Mouse (Mus musculus): ENCODE results near the gene Chchd4. TPM values are rescaled to one million over a fixed set of nuclear protein-coding genes. Genes with fewer than 3 reads are reported as not detected.

Gene Chchd4
- 38.9 and 43.2 TPM in 2 replicates for polyA plus RNA-seq (2015; fragmentation: Nextera tagmentation; extraction: Ambion mirVana)

DNA sequence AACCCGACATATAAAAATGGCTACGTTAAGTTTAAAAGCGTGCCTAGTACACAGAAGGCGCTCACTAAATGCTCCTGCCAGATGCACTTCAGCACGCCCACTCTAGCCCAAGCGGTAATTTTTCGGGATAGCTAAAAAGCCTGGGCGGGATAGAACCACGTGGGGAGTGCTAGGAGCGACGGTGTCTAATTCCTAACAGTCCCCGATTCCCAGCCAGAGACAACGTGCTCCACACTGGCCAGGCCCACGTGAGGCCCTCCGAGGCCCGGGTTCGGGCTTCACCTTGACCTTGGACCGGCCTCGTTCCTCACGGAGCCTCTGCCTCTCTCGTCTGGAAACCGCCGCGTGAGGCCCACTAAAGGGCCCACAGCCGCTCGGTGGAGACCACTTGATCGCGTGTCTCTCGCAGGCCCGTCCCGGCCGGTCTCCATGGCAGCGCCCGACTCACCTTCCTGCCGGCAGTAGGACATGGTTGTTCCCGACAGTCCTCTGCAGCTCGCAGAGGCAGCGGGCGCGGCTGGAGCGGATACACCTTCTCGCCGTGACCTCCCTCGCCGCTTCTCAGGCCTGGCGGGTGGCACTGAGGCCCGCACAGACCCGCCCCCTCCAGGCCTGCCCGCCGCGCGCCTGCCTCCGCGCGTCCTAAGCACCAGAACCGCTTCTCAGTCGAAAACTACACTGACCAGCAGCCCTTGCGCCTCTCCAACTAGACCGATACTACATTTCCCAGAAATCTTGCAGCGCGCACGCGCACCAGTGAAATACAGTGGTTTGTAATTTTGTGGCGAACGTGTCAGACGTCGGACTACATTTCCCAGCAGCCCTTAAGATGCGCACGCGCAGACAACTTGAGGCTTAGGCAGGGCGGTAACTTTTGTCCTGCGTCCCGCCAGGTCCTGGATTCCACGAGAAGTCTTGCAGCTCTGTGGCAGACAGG, at the start of gene Chchd4, which contains the start of gene Tmem43:
Gene Chchd4 (minus strand): TSS at position 679 of the 937 bp plus-strand sequence.
Gene Tmem43 (plus strand): TSS at position 836 of the 937 bp plus-strand sequence.
- H3K27me3 ChIP-seq (replicated peaks; ENCODE audit: control insufficient read depth, insufficient read depth, low read length), result no peaks in the 10 kb centered on the region
- H3K9ac ChIP-seq (ENCODE audit: low read depth, low read length), result peak within 1 kb of the TSS; percentile 88
- under 1% methylated on average over 74 of the region's 74 CpGs for WGBS
- H3K4me3 ChIP-seq (ENCODE audit: low read length), result peak within 1 kb of the TSS; percentile 77
- peak within 1 kb of the TSS; percentile 78 for H3K4me2 ChIP-seq (ENCODE audit: low read depth, low read length)
- peaks cover 19% of the 10 kb centered on the region for H3K4me1 ChIP-seq (ENCODE audit: control insufficient read depth, insufficient read depth, low read length)
- no peaks in the 10 kb centered on the region for H3K9me3 ChIP-seq (ENCODE audit: control insufficient read depth, low read length)
- H3K27ac ChIP-seq (ENCODE audit: low read length), result peak within 1 kb of the TSS; percentile 83
- peak; percentile 98 for ATAC-seq
- peaks cover 4% of the 10 kb centered on the region; the same call in 1 of the 2 replicates for H3K36me3 ChIP-seq (ENCODE audit: control insufficient read depth, insufficient read depth, low read length)

DNA sequence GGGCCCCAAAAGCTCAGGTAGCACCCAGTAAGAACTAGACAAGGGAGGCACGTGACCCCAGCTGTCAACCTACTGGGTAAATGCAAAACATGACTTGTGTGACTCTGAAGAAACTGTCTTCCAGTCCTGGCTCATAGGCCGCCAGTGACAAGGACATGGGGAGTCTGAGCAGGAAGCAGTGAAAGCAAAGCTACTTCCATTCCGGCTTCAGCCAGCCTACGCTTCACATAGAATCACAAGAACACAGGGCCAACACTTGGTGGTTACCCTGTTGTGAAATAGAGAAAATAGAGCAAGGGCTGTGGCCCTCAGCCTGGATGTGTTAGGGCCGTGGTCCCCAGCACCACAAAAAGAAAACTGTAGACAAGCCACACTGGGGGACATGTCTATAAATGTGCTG, 49.5 kb upstream of the Chchd4 start:
- H3K9me3 ChIP-seq (ENCODE audit: control insufficient read depth, low read length), result no peaks in the 10 kb centered on the region
- H3K4me1 ChIP-seq (ENCODE audit: control insufficient read depth, insufficient read depth, low read length), result no peaks in the 10 kb centered on the region
- no peaks in the 10 kb centered on the region for H3K27me3 ChIP-seq (replicated peaks; ENCODE audit: control insufficient read depth, insufficient read depth, low read length)
- 93% methylated on average over 5 of the region's 5 CpGs for WGBS
- no peak overlapping the region for H3K27ac ChIP-seq (ENCODE audit: low read length)
- no peak overlapping the region for H3K9ac ChIP-seq (ENCODE audit: low read depth, low read length)
- no peak overlapping the region for H3K4me3 ChIP-seq (ENCODE audit: low read length)
- no peak for ATAC-seq
- H3K36me3 ChIP-seq (ENCODE audit: control insufficient read depth, insufficient read depth, low read length), result peaks cover 9% of the 10 kb centered on the region; the same call in 1 of the 2 replicates
- H3K4me2 ChIP-seq (ENCODE audit: low read depth, low read length), result no peak overlapping the region

DNA sequence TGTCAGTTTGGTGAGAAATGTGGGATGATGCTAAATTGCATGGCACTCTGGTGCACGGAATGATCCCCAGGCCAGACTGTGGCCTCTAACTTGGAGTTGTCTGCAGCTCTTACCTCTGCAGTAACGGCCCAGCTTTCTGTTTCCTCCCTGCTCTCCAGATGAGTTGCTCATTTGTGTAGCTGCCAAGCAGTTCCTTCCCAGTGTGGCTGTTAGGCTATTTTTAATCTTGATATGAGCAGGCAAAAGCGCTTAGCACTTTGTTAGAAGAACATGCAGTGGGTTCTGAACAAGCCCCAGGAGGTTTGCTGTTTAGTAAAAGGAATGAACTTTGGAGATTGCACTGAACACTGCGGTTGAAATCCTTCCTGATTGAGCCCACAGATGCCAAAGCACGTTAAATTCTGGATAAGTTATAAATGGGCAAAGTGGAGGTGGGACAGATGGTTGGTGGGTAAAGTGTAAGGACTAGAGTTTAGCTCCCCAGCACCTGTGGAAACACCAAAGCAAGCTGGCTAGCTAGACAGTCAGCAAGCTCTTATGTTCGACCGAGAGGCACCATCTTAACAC, 45.2 kb upstream of the Chchd4 start:
- ATAC-seq, result no peak
- Histone ChIP-seq H3K4me2 (ENCODE audit: low read depth, low read length) (no peak overlapping the region), H3K27ac (ENCODE audit: low read length) (no peak overlapping the region), H3K36me3 (ENCODE audit: control insufficient read depth, insufficient read depth, low read length) (peaks cover 9% of the 10 kb centered on the region; the same call in 1 of the 2 replicates), H3K27me3 (replicated peaks; ENCODE audit: control insufficient read depth, insufficient read depth, low read length) (no peaks in the 10 kb centered on the region), H3K9me3 (ENCODE audit: control insufficient read depth, low read length) (no peaks in the 10 kb centered on the region), H3K4me1 (ENCODE audit: control insufficient read depth, insufficient read depth, low read length) (peaks cover 17% of the 10 kb centered on the region), H3K9ac (ENCODE audit: low read depth, low read length) (no peak overlapping the region), H3K4me3 (ENCODE audit: low read length) (no peak overlapping the region)
- 90% methylated on average over 7 of the region's 7 CpGs for WGBS

DNA sequence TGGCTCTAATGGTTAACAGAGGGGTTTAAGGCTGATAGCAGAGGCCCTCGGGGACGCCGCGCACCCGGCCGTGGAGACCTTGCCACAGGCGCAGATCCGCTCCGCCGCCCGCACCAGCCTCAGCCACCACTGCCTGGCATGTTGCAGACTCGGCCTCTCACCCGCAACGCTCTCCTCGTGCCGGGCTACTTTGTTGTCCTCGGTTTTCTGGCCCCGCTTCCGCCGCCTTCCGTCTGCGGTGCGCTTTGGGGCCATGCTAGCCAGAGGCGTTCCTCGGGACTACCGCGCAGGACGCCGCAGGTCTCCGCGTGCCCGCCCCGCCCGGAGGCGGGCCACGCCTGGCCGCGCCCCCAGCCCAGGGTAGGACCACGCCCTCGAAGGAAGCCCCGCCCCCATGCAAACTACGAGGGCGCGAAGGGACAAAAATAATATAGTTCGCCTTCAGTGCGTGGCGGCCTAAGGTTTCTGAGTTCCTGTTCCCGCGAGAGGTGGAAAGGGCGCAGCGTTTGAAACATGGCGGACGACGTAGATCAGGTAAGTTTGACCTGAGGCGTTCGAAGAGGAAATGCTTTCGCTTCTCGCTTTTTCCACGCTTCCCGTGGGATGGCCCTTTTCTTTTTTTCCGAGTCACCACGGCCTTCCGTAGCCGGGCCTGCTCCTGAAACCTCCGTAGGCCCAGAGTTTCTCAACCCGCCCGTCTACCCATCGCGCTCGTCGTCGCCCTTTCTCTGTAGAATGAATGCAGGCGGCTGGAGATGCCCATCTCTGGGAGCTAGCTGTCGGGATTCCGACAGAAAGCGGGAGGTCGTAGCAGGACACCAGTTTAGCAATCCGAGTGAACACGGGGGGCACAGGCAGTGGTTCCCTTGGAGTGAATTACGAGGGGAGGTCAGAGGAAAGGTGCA, 42.5 kb upstream of the Chchd4 start, which contains the start of the genes Xpc and Lsm3:
Gene Xpc (minus strand): TSS at position 344 of the 905 bp plus-strand sequence.
Gene Lsm3 (plus strand): TSS at position 384 of the 905 bp plus-strand sequence.
- peak within 1 kb of the TSS; percentile 43 for H3K27ac ChIP-seq (ENCODE audit: low read length)
- WGBS, result under 1% methylated on average over 80 of the region's 80 CpGs
- peaks cover 17% of the 10 kb centered on the region for H3K4me1 ChIP-seq (ENCODE audit: control insufficient read depth, insufficient read depth, low read length)
- H3K9ac ChIP-seq (ENCODE audit: low read depth, low read length), result peak within 1 kb of the TSS; percentile 91
- ATAC-seq, result peak; percentile 99
- no peaks in the 10 kb centered on the region for H3K9me3 ChIP-seq (ENCODE audit: control insufficient read depth, low read length)
- H3K27me3 ChIP-seq (replicated peaks; ENCODE audit: control insufficient read depth, insufficient read depth, low read length), result no peaks in the 10 kb centered on the region
- H3K36me3 ChIP-seq (ENCODE audit: control insufficient read depth, insufficient read depth, low read length), result peaks cover 5% of the 10 kb centered on the region; the same call in 1 of the 2 replicates
- peak within 1 kb of the TSS; percentile 78 for H3K4me2 ChIP-seq (ENCODE audit: low read depth, low read length)
- peak within 1 kb of the TSS; percentile 70 for H3K4me3 ChIP-seq (ENCODE audit: low read length)

GRCm38 (mm10) chr6:91514737-91515362, 41.5 kb upstream of the Chchd4 start:
- H3K27ac ChIP-seq (ENCODE audit: low read length), result peak overlapping the region; percentile 34; the same call in 1 of the 2 replicates
- peak; percentile 14 for ATAC-seq
- no peaks in the 10 kb centered on the region for H3K9me3 ChIP-seq (ENCODE audit: control insufficient read depth, low read length)
- peaks cover 17% of the 10 kb centered on the region for H3K4me1 ChIP-seq (ENCODE audit: control insufficient read depth, insufficient read depth, low read length)
- H3K36me3 ChIP-seq (ENCODE audit: control insufficient read depth, insufficient read depth, low read length), result peaks cover 5% of the 10 kb centered on the region; the same call in 1 of the 2 replicates
- WGBS, result 24% methylated on average over 10 of the region's 10 CpGs
- H3K27me3 ChIP-seq (replicated peaks; ENCODE audit: control insufficient read depth, insufficient read depth, low read length), result no peaks in the 10 kb centered on the region
- peak overlapping the region; percentile 86 for H3K9ac ChIP-seq (ENCODE audit: low read depth, low read length)
- peak overlapping the region; percentile 70 for H3K4me3 ChIP-seq (ENCODE audit: low read length)
- peak overlapping the region; percentile 78 for H3K4me2 ChIP-seq (ENCODE audit: low read depth, low read length)

DNA sequence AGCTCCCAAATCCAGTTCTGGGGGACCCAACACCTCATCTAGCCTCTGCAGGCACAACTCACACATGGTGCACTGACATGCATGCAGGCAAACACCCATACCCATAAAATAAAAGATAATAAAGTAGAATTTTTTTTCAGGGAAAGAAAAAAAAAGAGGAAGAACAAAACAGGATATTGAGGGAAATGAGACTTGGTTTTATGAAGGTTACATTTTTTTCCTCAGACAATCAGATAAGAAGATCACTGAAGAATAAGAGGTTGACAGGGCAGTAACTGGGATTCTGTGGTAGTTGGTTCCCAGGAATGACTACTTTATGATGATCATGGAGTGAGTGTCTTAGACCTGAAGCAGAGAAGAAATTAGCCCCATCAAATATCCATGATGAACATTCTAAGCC, 40.8 kb upstream of the Chchd4 start:
- H3K4me1 ChIP-seq (ENCODE audit: control insufficient read depth, insufficient read depth, low read length), result peaks cover 17% of the 10 kb centered on the region
- H3K4me2 ChIP-seq (ENCODE audit: low read depth, low read length), result no peak overlapping the region
- H3K9ac ChIP-seq (ENCODE audit: low read depth, low read length), result no peak overlapping the region
- no peaks in the 10 kb centered on the region for H3K27me3 ChIP-seq (replicated peaks; ENCODE audit: control insufficient read depth, insufficient read depth, low read length)
- H3K27ac ChIP-seq (ENCODE audit: low read length), result no peak overlapping the region
- H3K9me3 ChIP-seq (ENCODE audit: control insufficient read depth, low read length), result no peaks in the 10 kb centered on the region
- ATAC-seq, result no peak
- H3K4me3 ChIP-seq (ENCODE audit: low read length), result no peak overlapping the region
- peaks cover 5% of the 10 kb centered on the region; the same call in 1 of the 2 replicates for H3K36me3 ChIP-seq (ENCODE audit: control insufficient read depth, insufficient read depth, low read length)

GRCm38 (mm10) chr6:91510211-91510610, 36.9 kb upstream of the Chchd4 start:
- H3K9ac ChIP-seq (ENCODE audit: low read depth, low read length), result no peak overlapping the region
- no peak overlapping the region for H3K4me2 ChIP-seq (ENCODE audit: low read depth, low read length)
- no peaks in the 10 kb centered on the region for H3K9me3 ChIP-seq (ENCODE audit: control insufficient read depth, low read length)
- no peak overlapping the region for H3K4me3 ChIP-seq (ENCODE audit: low read length)
- H3K27me3 ChIP-seq (replicated peaks; ENCODE audit: control insufficient read depth, insufficient read depth, low read length), result no peaks in the 10 kb centered on the region
- ATAC-seq, result no peak
- no peak overlapping the region for H3K27ac ChIP-seq (ENCODE audit: low read length)
- 80% methylated on average over 10 of the region's 10 CpGs for WGBS
- peaks cover 9% of the 10 kb centered on the region for H3K4me1 ChIP-seq (ENCODE audit: control insufficient read depth, insufficient read depth, low read length)
- peaks cover 5% of the 10 kb centered on the region; the same call in 1 of the 2 replicates for H3K36me3 ChIP-seq (ENCODE audit: control insufficient read depth, insufficient read depth, low read length)

DNA sequence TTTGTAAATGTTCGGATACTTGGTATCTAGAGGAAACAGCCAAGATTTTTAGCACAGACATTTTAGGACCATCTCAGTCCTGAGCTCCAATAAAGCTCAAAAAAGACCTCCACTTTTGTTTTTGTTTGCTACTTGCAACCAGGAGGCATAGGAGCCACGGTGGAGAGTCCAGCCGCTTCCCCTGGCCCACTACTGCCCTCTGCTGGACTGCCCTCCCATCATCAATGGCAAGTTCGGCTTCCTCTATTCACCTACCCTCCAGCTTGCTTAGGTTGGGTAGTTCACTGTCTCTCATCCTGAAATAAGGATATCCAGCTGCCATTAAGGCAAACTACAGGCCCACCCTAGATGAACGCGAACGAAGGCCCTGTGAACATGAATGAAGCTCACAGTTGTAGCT, 36.0 kb upstream of the Chchd4 start:
- H3K27ac ChIP-seq (ENCODE audit: low read length), result no peak overlapping the region
- no peak overlapping the region for H3K9ac ChIP-seq (ENCODE audit: low read depth, low read length)
- no peaks in the 10 kb centered on the region for H3K27me3 ChIP-seq (replicated peaks; ENCODE audit: control insufficient read depth, insufficient read depth, low read length)
- no peak for ATAC-seq
- no peaks in the 10 kb centered on the region for H3K9me3 ChIP-seq (ENCODE audit: control insufficient read depth, low read length)
- H3K4me3 ChIP-seq (ENCODE audit: low read length), result no peak overlapping the region
- H3K4me2 ChIP-seq (ENCODE audit: low read depth, low read length), result no peak overlapping the region
- peaks cover 1% of the 10 kb centered on the region for H3K4me1 ChIP-seq (ENCODE audit: control insufficient read depth, insufficient read depth, low read length)
- peaks cover 8% of the 10 kb centered on the region; the same call in 1 of the 2 replicates for H3K36me3 ChIP-seq (ENCODE audit: control insufficient read depth, insufficient read depth, low read length)
- WGBS, result 43% methylated on average over 7 of the region's 7 CpGs
